Mouse (Mus musculus): ENCODE measurements around the gene Vwa8. TPM values are rescaled to one million over a fixed set of nuclear protein-coding genes. Genes with fewer than 3 reads are reported as not detected.

Vwa8 gene
- polyA plus RNA-seq, 1 experiment from 2014 or later: 11.7 TPM

DNA sequence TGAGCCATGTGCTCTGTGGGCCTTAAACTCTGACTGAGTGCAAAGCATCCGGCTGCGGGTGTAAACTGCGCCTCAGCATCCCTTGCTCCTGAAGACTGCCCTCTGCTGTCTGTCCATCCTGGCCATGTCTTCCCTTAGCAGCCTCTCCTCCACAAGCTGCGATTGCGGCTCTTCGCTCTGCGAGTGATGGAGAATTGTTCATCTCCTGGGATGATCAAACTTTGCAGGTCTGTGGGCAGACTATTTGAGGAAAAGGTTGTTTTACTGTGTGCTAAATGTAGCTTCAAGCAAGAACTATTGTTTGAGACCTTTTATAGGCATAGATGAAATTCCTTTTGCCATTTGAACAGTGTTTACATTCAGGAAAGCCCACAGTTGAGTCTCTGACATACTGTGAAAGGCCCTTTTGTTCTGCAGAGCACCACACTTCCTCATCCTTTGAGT is 286.1 kb downstream of the Vwa8 start:
- DNase-seq (ENCODE audit: low spot score) (no peak), ATAC-seq (ENCODE audit: low FRiP score, low TSS enrichment) (no peak)
- Histone ChIP-seq H3K4me2 (replicated peaks; ENCODE audit: low read depth) (no peak overlapping the region), H3K36me3 (ENCODE audit: control insufficient read depth, insufficient read depth, low read length) (no peaks in the 10 kb centered on the region), H3K4me3 (ENCODE audit: low read depth, low read length) (no peak overlapping the region), H3K9ac (ENCODE audit: low read length) (no peak overlapping the region), H3K4me1 (replicated peaks; ENCODE audit: control insufficient read depth, insufficient read depth) (no peaks in the 10 kb centered on the region), H3K27ac (replicated peaks) (no peak overlapping the region; the same call in 1 of the 2 replicates), H3K9me3 (ENCODE audit: control insufficient read depth, low read length) (no peaks in the 10 kb centered on the region), H3K27me3 (ENCODE audit: control insufficient read depth, insufficient read depth, low read length) (no peaks in the 10 kb centered on the region)
- peak; percentile 73 for TF ChIP-seq CTCF (IDR thresholded peaks at IDR 0.05; ENCODE audit: low read depth)
- TF ChIP-seq EP300 (optimal IDR thresholded peaks at IDR 0.05): no peak
- WGBS: 16% methylated on average over 7 of the region's 7 CpGs

GRCm38 (mm10) chr14:79135441-79135840 is 286.6 kb downstream of the Vwa8 start:
- Histone ChIP-seq H3K36me3 (ENCODE audit: control insufficient read depth, insufficient read depth, low read length) (no peaks in the 10 kb centered on the region), H3K27me3 (ENCODE audit: control insufficient read depth, insufficient read depth, low read length) (no peaks in the 10 kb centered on the region), H3K4me2 (replicated peaks; ENCODE audit: low read depth) (no peak overlapping the region), H3K9ac (ENCODE audit: low read length) (no peak overlapping the region), H3K4me1 (replicated peaks; ENCODE audit: control insufficient read depth, insufficient read depth) (no peaks in the 10 kb centered on the region), H3K27ac (replicated peaks) (no peak overlapping the region), H3K9me3 (ENCODE audit: control insufficient read depth, low read length) (no peaks in the 10 kb centered on the region), H3K4me3 (ENCODE audit: low read depth, low read length) (no peak overlapping the region)
- DNase-seq (ENCODE audit: low spot score) (no peak), ATAC-seq (ENCODE audit: low FRiP score, low TSS enrichment) (no peak)
- TF ChIP-seq EP300 (optimal IDR thresholded peaks at IDR 0.05): no peak
- no peak for TF ChIP-seq CTCF (IDR thresholded peaks at IDR 0.05; ENCODE audit: low read depth)
- WGBS: 70% methylated on average over 7 of the region's 7 CpGs

DNA sequence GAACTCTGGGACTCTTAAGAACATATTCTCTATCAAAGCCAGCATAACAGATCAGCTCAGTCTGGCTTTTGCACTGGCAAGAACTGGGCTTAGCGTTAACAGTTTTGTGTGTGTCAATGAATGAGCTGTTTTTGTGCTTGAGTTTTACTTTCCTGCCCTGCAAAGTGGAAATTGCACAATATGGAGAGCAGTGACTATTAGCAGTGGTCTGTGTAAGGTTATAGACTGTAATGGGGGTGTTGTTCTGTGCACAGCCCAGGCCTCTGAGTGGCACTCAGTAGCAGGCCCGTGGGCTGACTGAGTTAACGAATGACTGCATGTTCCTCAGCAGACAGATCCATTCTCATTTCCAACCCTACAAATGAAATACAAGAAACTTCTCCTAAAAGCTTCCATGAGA is 287.7 kb downstream of the Vwa8 start:
- ATAC-seq (ENCODE audit: low FRiP score, low TSS enrichment) (no peak), DNase-seq (ENCODE audit: low spot score) (no peak)
- Histone ChIP-seq H3K4me1 (replicated peaks; ENCODE audit: control insufficient read depth, insufficient read depth) (no peaks in the 10 kb centered on the region), H3K4me2 (replicated peaks; ENCODE audit: low read depth) (no peak overlapping the region), H3K4me3 (ENCODE audit: low read depth, low read length) (no peak overlapping the region), H3K27me3 (ENCODE audit: control insufficient read depth, insufficient read depth, low read length) (no peaks in the 10 kb centered on the region), H3K27ac (replicated peaks) (no peak overlapping the region), H3K9ac (ENCODE audit: low read length) (no peak overlapping the region), H3K9me3 (ENCODE audit: control insufficient read depth, low read length) (no peaks in the 10 kb centered on the region), H3K36me3 (ENCODE audit: control insufficient read depth, insufficient read depth, low read length) (no peaks in the 10 kb centered on the region)
- TF ChIP-seq CTCF (IDR thresholded peaks at IDR 0.05; ENCODE audit: low read depth): no peak
- TF ChIP-seq EP300 (optimal IDR thresholded peaks at IDR 0.05): no peak
- 75% methylated on average over 3 of the region's 3 CpGs for WGBS

- 64% methylated on average over 8 of the region's 8 CpGs for WGBS
- no peak overlapping the region for H3K4me2 ChIP-seq (replicated peaks; ENCODE audit: low read depth)
- no peak overlapping the region for H3K4me3 ChIP-seq (ENCODE audit: low read depth, low read length)
- no peaks in the 10 kb centered on the region for H3K4me1 ChIP-seq (replicated peaks; ENCODE audit: control insufficient read depth, insufficient read depth)
- DNase-seq (ENCODE audit: low spot score) (no peak), ATAC-seq (ENCODE audit: low FRiP score, low TSS enrichment) (no peak)
- H3K9ac ChIP-seq (ENCODE audit: low read length): no peak overlapping the region
- H3K9me3 ChIP-seq (ENCODE audit: control insufficient read depth, low read length): no peaks in the 10 kb centered on the region
- no peaks in the 10 kb centered on the region for H3K36me3 ChIP-seq (ENCODE audit: control insufficient read depth, insufficient read depth, low read length)
- no peak for TF ChIP-seq CTCF (IDR thresholded peaks at IDR 0.05; ENCODE audit: low read depth)
- TF ChIP-seq EP300 (optimal IDR thresholded peaks at IDR 0.05): no peak
- H3K27me3 ChIP-seq (ENCODE audit: control insufficient read depth, insufficient read depth, low read length): no peaks in the 10 kb centered on the region
- H3K27ac ChIP-seq (replicated peaks): no peak overlapping the region
These were observed 288.2 kb downstream of the Vwa8 start for GRCm38 (mm10) chr14:79137100-79137499.

GRCm38 (mm10) chr14:79139096-79139651 is 290.3 kb downstream of the Vwa8 start:
- Histone ChIP-seq H3K36me3 (ENCODE audit: control insufficient read depth, insufficient read depth, low read length) (no peaks in the 10 kb centered on the region), H3K9me3 (ENCODE audit: control insufficient read depth, low read length) (no peaks in the 10 kb centered on the region), H3K27me3 (ENCODE audit: control insufficient read depth, insufficient read depth, low read length) (no peaks in the 10 kb centered on the region), H3K4me1 (replicated peaks; ENCODE audit: control insufficient read depth, insufficient read depth) (no peaks in the 10 kb centered on the region), H3K9ac (ENCODE audit: low read length) (no peak overlapping the region), H3K27ac (replicated peaks) (no peak overlapping the region), H3K4me3 (ENCODE audit: low read depth, low read length) (no peak overlapping the region), H3K4me2 (replicated peaks; ENCODE audit: low read depth) (no peak overlapping the region)
- DNase-seq (ENCODE audit: low spot score): no peak
- 94% methylated on average over 6 of the region's 6 CpGs for WGBS
- TF ChIP-seq CTCF (IDR thresholded peaks at IDR 0.05; ENCODE audit: low read depth) (peak; percentile 33), EP300 (optimal IDR thresholded peaks at IDR 0.05) (no peak)
- ATAC-seq (ENCODE audit: low FRiP score, low TSS enrichment): no peak

DNA sequence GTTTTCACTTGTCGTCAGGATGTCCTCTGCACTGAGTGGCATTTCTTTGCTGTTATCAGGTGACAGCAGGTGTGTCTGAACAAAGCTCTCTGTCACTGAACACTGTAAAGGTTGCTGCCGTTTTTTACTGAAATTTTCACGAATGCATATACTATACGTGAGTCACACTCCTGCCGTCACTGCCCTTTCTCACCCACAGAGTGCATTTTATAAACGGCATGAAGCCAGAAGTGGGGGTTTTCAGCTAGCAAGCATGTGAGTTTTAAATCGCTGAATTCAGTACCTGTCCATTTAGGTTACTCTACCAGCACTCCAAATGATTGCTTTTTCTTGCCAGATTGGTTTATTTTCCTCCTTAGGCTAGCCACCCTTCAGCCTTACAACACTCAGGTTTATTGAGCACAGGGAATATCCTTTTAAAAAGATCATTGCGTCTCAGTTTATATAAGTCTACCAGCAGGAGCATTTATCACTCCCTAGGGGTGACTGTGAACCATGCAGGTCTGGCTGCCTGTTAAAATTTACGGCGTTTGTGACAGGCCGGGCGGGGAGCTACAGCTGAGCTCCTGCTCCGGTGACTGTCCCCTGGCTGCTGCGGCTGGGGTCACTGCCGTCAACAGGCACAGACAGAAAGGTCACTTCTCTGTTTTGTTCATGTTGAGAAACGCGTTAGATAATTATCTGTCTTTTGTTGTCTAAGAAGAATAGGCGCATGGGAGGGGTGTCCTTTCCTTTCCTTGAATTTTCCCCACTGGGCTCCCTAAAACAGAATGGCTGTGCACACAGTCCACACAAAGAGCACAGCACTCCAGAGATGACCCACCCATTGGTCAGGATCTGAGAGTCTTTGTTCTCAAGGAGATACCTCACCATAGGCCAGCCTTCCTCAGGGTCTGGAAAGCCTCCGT is 291.3 kb downstream of the Vwa8 start:
- no peaks in the 10 kb centered on the region for H3K27me3 ChIP-seq (ENCODE audit: control insufficient read depth, insufficient read depth, low read length)
- no peak overlapping the region for H3K4me2 ChIP-seq (replicated peaks; ENCODE audit: low read depth)
- no peak overlapping the region for H3K4me3 ChIP-seq (ENCODE audit: low read depth, low read length)
- no peak overlapping the region for H3K27ac ChIP-seq (replicated peaks)
- no peak overlapping the region for H3K9ac ChIP-seq (ENCODE audit: low read length)
- H3K9me3 ChIP-seq (ENCODE audit: control insufficient read depth, low read length): no peaks in the 10 kb centered on the region
- ATAC-seq (ENCODE audit: low FRiP score, low TSS enrichment) (no peak), DNase-seq (ENCODE audit: low spot score) (no peak)
- H3K36me3 ChIP-seq (ENCODE audit: control insufficient read depth, insufficient read depth, low read length): no peaks in the 10 kb centered on the region
- no peak for TF ChIP-seq EP300 (optimal IDR thresholded peaks at IDR 0.05)
- TF ChIP-seq CTCF (IDR thresholded peaks at IDR 0.05; ENCODE audit: low read depth): no peak
- no peaks in the 10 kb centered on the region for H3K4me1 ChIP-seq (replicated peaks; ENCODE audit: control insufficient read depth, insufficient read depth)
- WGBS: 33% methylated on average over 19 of the region's 19 CpGs

Data from stomach, postnatal 0 days (tissue).